Mouse (Mus musculus) stomach, embryonic 14.5 days (tissue): Measurements from ENCODE around the gene Stam2. TPM values are rescaled to one million over a fixed set of nuclear protein-coding genes. Genes with fewer than 3 reads are reported as not detected.
A peak's percentile ranks its signal among the peaks of the same experiment; 100 is the strongest.

Experiments used
- ATAC-seq: fragments of 200-750 bp; cut with Nextera tagmentation; 2 replicates; pipeline ENCODE4 v1.8.0; 2017; ENCODE audit warnings: low read depth, moderate TSS enrichment; ENCODE audit not compliant: insufficient number of reproducible peaks, insufficient read depth, low FRiP score
- H3K27ac ChIP-seq: fragments of 300-500 bp; sonication (generic); 2 replicates; pipeline ENCODE4 v1.5.1; 2014; ENCODE audit warnings: mild to moderate bottlenecking, low read length, moderate library complexity, mixed read lengths
- H3K27me3 ChIP-seq: fragments of 300-500 bp; sonication (generic); 2 replicates; pipeline ENCODE4 v1.6.1; 2014; ENCODE audit warnings: low read length, control low read depth, mixed read lengths; ENCODE audit not compliant: control insufficient read depth, insufficient read depth
- H3K36me3 ChIP-seq: fragments of 300-500 bp; sonication (generic); 2 replicates; pipeline ENCODE4 v1.6.1; 2014; ENCODE audit warnings: mild to moderate bottlenecking, control low read depth, low read length, moderate library complexity, mixed read lengths; ENCODE audit not compliant: control insufficient read depth, insufficient read depth
- H3K4me1 ChIP-seq: fragments of 300-500 bp; sonication (generic); 2 replicates; pipeline ENCODE4 v1.6.1; 2014; ENCODE audit warnings: low read length, control low read depth, mixed read lengths; ENCODE audit not compliant: control insufficient read depth, insufficient read depth
- H3K4me2 ChIP-seq: fragments of 300-500 bp; sonication (generic); replicated peaks from 2 replicates; pipeline ENCODE4 v1.6.1; 2014; ENCODE audit warnings: low read depth, low read length, control low read depth
- H3K4me3 ChIP-seq: fragments of 300-500 bp; sonication (generic); 2 replicates; pipeline ENCODE4 v1.5.1; 2014; ENCODE audit warnings: low read depth, low read length, control low read depth
- H3K9ac ChIP-seq: fragments of 300-500 bp; sonication (generic); replicated peaks from 2 replicates; pipeline ENCODE4 v1.6.1; 2014; ENCODE audit warnings: low read depth, mild to moderate bottlenecking, control low read depth, low read length, moderate library complexity, mixed read lengths
- H3K9me3 ChIP-seq: fragments of 300-500 bp; sonication (generic); 2 replicates; pipeline ENCODE4 v1.6.1; 2016; ENCODE audit warnings: low read depth, low read length, control low read depth; ENCODE audit not compliant: control insufficient read depth
- WGBS: fragments of 180-500 bp; shearing (Covaris S2); extraction: QIAGEN DNeasy Blood & Tissue Kit; methylation state at CpG from one replicate; pipeline ENCODE4 v1.1.7; 2014; 5-methylcytosine and 5-hydroxymethylcytosine counted together
- polyA plus RNA-seq: library from polyadenylated mRNA; unstranded; fragments of >200 nt; fragmentation: Nextera tagmentation; extraction: Ambion mirVana; gene quantifications from 2 replicates; pipeline ENCODE4 v1.2.1, GENCODE M21; 2014

The Stam2 gene
- polyA plus RNA-seq, 1 experiment from 2014 or later: 40.8 TPM

DNA sequence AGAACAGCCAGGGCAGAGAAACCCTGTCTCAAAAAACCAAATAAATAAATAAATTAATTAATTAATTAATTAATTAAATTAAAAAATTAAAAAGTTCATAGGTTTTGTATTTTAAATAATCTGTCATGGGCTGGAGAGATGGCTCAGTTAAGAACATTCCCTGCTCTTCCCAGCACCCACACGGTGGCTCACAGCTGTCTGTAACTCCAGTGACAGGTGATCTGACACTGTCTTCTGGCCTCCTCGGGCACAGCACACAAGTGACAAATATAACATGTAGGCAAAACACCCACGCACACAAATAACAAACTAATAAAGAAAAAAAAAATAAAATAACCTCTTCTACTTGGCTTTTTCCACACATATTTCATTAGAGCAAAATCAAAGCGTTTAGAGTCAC is 1.5 kb downstream of the Stam2 start:
- Histone ChIP-seq H3K9me3 (no peaks in the 10 kb centered on the region), H3K9ac (no peak overlapping the region), H3K4me2 (no peak overlapping the region), H3K27ac (no peak overlapping the region), H3K4me1 (peaks cover 13% of the 10 kb centered on the region), H3K4me3 (no peak overlapping the region), H3K27me3 (no peaks in the 10 kb centered on the region), H3K36me3 (0 out of 2 replicates have a peak, but pooled peaks cover 2% of the 10 kb centered on the region)
- no peak for ATAC-seq
- 74% methylated on average over 4 of the region's 4 CpGs for WGBS

DNA sequence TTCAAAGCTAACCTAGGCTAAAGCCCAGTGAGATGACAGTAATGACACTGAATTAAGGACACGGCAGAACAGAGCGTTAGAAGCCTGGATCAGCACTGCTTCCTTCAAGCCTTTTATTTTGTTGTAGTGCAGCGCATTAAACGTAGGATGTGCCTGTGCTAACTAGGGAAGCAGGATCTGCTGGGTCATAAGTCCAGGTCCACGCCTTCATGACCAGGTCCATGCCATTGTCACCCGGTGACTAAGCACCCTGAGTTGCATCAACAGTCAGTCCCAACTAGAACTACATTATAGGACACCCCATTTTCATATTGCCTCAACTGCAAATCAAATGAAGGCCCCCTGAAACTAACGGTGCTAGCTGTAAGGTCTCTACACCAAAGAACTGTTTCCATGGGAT is 7.6 kb downstream of the Stam2 start:
- WGBS: 97% methylated on average over 7 of the region's 7 CpGs

DNA sequence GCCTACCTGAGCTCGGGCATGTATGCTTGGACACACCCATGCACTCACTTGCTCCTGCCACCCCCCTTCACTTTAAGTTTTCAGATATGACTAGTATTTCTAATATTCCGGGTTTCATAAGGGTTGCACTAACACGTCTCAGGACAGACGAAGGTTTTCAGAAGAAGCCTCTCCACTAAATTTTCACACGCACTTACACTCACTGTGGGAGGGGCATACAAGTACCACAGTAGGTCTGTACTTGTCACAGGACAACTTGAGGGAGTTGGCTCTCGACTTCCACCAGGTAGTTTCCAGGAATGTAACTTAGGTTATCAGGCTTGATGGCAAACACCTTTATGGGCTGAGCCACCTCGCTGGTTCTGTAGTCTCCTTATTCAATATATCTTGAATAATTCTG is 8.4 kb downstream of the Stam2 start:
- no peak for ATAC-seq
- no peak overlapping the region for H3K27ac ChIP-seq
- H3K4me2 ChIP-seq: no peak overlapping the region
- no peak overlapping the region for H3K9ac ChIP-seq
- WGBS: 89% methylated on average over 7 of the region's 7 CpGs
- no peak overlapping the region for H3K4me3 ChIP-seq
- no peaks in the 10 kb centered on the region for H3K36me3 ChIP-seq
- H3K9me3 ChIP-seq: no peaks in the 10 kb centered on the region
- no peaks in the 10 kb centered on the region for H3K4me1 ChIP-seq
- H3K27me3 ChIP-seq: no peaks in the 10 kb centered on the region

More for the DNA sequence above, 7.6 kb downstream of the Stam2 start:
- H3K4me3 ChIP-seq: no peak overlapping the region
- no peak for ATAC-seq
- 0 out of 2 replicates have a peak, but pooled peaks cover 2% of the 10 kb centered on the region for H3K36me3 ChIP-seq
- no peak overlapping the region for H3K9ac ChIP-seq
- H3K27me3 ChIP-seq: no peaks in the 10 kb centered on the region
- H3K4me2 ChIP-seq: no peak overlapping the region
- no peak overlapping the region for H3K27ac ChIP-seq
- H3K4me1 ChIP-seq: 0 out of 2 replicates have a peak, but pooled peaks cover 2% of the 10 kb centered on the region
- no peaks in the 10 kb centered on the region for H3K9me3 ChIP-seq

DNA sequence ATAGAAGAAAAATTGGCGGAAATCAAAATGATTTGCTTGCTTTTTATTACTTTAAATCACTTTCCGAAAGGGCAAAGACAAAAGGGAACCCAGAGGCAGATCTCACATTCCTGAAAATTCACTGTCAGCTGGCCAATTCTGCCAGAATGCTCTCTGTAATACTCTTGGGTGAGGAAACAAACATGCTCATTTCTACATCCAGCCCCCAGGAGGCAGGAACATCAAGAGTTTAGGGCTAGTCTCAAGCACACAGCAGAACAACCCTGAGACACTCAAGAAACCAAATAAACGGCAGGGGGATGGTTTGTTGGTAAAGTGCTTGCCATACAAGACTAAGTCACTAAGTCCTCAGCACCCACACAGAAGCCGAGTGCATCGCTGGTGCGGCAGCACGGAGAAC is 9.5 kb downstream of the Stam2 start:
- Histone ChIP-seq H3K9me3 (no peaks in the 10 kb centered on the region), H3K4me2 (no peak overlapping the region), H3K27ac (no peak overlapping the region), H3K27me3 (no peaks in the 10 kb centered on the region), H3K4me1 (no peaks in the 10 kb centered on the region), H3K9ac (no peak overlapping the region), H3K4me3 (no peak overlapping the region), H3K36me3 (no peaks in the 10 kb centered on the region)
- WGBS: 93% methylated on average over 7 of the region's 7 CpGs
- no peak for ATAC-seq

DNA sequence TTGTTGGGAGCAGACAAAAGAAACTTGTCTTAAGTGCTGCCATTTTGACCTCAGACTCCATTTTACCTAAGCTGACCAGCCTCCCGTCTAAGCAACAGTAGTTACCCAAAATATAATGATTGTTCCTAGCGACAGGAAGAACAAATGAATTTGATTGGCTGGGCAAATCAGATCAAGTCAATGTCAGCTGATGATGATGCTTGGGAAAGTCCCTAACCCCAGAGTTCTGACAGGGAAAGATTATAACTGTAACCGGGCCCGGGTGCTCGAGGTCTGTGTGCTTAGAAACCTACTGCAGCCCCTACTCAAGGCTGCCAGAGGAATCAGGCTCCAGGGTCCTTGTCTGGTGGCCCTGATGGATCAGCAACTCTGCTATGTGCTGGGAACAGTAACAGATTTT is 10.1 kb downstream of the Stam2 start:
- Histone ChIP-seq H3K4me3 (no peak overlapping the region), H3K27me3 (no peaks in the 10 kb centered on the region), H3K4me2 (no peak overlapping the region), H3K36me3 (no peaks in the 10 kb centered on the region), H3K9me3 (no peaks in the 10 kb centered on the region), H3K4me1 (no peaks in the 10 kb centered on the region), H3K9ac (no peak overlapping the region), H3K27ac (no peak overlapping the region)
- ATAC-seq: no peak
- 79% methylated on average over 5 of the region's 5 CpGs for WGBS

DNA sequence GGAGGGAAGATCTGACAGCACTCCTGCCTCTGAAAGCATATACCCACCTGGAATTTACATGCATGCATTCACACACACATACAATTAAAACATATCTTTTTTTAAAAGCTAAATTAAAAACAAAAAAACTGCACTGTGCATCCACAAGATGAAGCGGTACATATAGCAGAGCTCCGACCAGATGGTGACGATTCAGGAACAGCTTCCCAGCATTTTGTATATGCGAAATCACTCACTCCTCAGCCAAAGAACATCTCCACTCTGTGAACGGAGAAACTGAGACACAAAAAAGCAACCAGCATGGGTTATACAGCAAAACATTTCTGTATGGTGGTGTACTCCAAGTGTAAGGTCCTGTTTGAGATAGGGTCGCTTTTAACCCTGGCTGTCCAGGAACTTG is 11.2 kb downstream of the Stam2 start:
- no peaks in the 10 kb centered on the region for H3K27me3 ChIP-seq
- H3K4me1 ChIP-seq: no peaks in the 10 kb centered on the region
- no peaks in the 10 kb centered on the region for H3K36me3 ChIP-seq
- no peak overlapping the region for H3K4me2 ChIP-seq
- no peak overlapping the region for H3K9ac ChIP-seq
- H3K4me3 ChIP-seq: no peak overlapping the region
- 93% methylated on average over 6 of the region's 6 CpGs for WGBS
- no peaks in the 10 kb centered on the region for H3K9me3 ChIP-seq
- H3K27ac ChIP-seq: no peak overlapping the region
- ATAC-seq: no peak

DNA sequence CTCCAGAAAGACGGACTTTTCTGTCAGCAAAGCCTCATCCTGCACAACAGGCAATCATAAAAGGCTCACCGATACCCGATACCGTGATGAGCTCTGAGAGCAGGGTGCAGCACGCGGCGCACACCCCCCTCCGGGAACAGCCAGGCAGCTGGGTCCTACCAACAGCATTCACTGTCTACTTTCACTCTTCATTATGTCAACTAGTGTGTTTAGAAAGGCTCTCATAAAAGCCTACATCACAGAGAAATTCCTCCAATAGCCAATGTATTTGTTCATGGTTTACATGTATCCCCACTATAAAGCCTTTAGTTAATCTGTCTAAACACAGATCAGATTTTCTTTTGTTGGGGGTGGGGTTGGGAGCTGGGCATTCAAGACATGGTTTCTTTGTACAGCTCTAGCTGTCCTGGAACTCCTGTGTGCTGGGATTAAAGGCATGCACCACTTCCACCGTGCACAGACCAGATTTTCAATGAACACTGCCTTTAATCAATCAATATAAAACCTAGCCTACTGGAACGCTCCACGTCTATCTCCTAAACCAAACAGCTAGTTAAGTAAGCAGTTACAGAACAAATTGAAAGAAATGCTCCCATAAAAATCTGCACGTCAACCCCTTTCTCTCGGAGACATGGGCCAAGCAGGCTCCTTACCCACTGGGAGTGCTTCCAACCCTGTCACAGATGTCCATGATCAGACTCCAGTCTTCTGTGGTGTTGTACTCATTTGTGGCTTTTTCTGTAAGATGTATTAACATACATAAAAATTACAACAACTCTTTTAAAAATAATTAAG is 21.7 kb downstream of the Stam2 start:
- Histone ChIP-seq H3K9me3 (no peaks in the 10 kb centered on the region), H3K27me3 (no peaks in the 10 kb centered on the region), H3K4me1 (peaks cover 8% of the 10 kb centered on the region; the same call in 1 of the 2 replicates), H3K4me2 (peak overlapping the region; percentile 20), H3K4me3 (no peak overlapping the region), H3K9ac (no peak overlapping the region), H3K36me3 (no peaks in the 10 kb centered on the region), H3K27ac (no peak overlapping the region)
- ATAC-seq: peak; percentile 80; the same call in 1 of the 2 replicates
- WGBS: 26% methylated on average over 13 of the region's 13 CpGs

DNA sequence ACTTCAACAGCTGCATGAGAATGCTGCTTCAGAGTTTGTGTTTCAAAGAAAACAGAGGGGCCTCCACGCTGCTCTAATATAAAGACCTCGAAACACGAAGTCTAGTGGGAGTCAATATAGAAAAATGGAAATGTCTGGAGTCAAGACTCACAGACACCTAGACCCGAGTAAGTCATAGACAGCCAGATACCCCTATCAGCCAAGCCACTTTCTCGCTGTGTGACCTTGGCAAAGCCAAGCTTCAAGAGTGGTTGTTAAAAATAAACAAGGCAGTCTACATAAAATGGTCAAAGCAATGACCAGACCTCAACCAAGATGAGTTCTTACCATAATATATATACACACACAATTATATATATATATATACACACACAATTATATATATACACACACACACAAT is 25.0 kb downstream of the Stam2 start:
- Histone ChIP-seq H3K4me3 (no peak overlapping the region), H3K4me2 (no peak overlapping the region), H3K27ac (no peak overlapping the region), H3K4me1 (peaks cover 8% of the 10 kb centered on the region; the same call in 1 of the 2 replicates), H3K27me3 (no peaks in the 10 kb centered on the region), H3K9ac (no peak overlapping the region), H3K36me3 (peaks cover 14% of the 10 kb centered on the region), H3K9me3 (no peaks in the 10 kb centered on the region)
- WGBS: 93% methylated on average over 5 of the region's 5 CpGs
- ATAC-seq: no peak

DNA sequence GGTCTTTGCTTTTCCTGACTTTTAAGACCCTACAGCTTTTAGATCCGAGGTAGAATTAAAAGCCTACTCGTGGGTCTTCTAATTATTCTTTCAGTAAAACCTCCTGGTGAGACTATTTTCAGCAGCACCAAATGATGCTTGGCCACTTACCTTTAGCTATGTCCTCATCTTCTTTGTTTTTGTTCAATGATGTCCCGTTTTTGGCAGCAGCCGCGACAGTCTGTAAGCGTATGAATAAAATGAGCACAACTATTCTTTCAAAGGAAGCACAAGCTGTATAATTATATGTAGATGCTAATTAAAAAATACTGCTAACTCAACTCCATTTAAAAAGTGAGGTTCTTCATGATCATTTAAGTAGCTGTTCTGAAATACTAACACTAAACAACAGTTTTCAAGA is 26.5 kb downstream of the Stam2 start:
- no peak for ATAC-seq
- Histone ChIP-seq H3K36me3 (peaks cover 14% of the 10 kb centered on the region), H3K4me3 (no peak overlapping the region), H3K27me3 (no peaks in the 10 kb centered on the region), H3K9ac (no peak overlapping the region), H3K9me3 (no peaks in the 10 kb centered on the region), H3K4me2 (no peak overlapping the region), H3K27ac (no peak overlapping the region), H3K4me1 (peaks cover 5% of the 10 kb centered on the region; the same call in 1 of the 2 replicates)
- WGBS: 93% methylated on average over 6 of the region's 6 CpGs
